Mouse (Mus musculus): ENCODE measurements around the gene Kin. TPM values are rescaled to one million over a fixed set of nuclear protein-coding genes. Genes with fewer than 3 reads are reported as not detected.

Gene Kin
- total RNA-seq, 2 experiments from 2014 or later, result 11.2 to 12.1 TPM

DNA sequence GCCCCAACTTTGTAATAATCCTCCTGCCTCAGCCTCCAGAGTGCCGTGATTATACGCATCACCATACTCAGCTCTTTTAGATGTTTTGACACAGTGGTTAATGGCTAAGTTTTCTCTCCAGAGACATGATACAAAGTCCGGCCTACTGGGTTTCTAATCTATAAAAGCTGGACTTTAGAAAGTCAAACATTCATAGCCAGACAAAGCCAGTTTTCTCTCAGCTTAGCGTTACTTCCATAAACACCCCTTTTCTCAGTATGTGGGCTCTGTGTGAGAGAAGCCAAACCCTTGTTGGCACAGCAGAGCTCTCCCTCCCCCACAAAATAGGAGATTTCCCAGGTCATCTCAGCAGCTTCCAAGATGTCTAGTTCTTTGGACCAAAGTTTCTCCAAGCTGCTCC is 48.2 kb downstream of the Kin start:
- TF ChIP-seq CTCF (conservative IDR thresholded peaks at IDR 0.05), result no peak
- Histone ChIP-seq H3K4me3 (no peak overlapping the region), H3K27ac (no peak overlapping the region)
- no peak for DNase-seq (ENCODE audit: low spot score in 2 of 2)

GRCm38 (mm10) chr2:10130341-10130990 is 50.1 kb downstream of the Kin start:
- Histone ChIP-seq H3K27ac (no peak overlapping the region), H3K4me3 (no peak overlapping the region)
- DNase-seq (ENCODE audit: low spot score in 2 of 2), result no peak
- no peak for TF ChIP-seq CTCF (conservative IDR thresholded peaks at IDR 0.05)

- no peak for DNase-seq (ENCODE audit: low spot score in 2 of 2)
- TF ChIP-seq CTCF (conservative IDR thresholded peaks at IDR 0.05), result no peak
- Histone ChIP-seq H3K4me3 (no peak within 1 kb of the TSS), H3K27ac (no peak within 1 kb of the TSS)
These were observed 50.9 kb downstream of the Kin start, which contains the start of gene Itih2 for GRCm38 (mm10) chr2:10131296-10131695. Itih2 (minus strand) TSS chr2:10131396.

DNA sequence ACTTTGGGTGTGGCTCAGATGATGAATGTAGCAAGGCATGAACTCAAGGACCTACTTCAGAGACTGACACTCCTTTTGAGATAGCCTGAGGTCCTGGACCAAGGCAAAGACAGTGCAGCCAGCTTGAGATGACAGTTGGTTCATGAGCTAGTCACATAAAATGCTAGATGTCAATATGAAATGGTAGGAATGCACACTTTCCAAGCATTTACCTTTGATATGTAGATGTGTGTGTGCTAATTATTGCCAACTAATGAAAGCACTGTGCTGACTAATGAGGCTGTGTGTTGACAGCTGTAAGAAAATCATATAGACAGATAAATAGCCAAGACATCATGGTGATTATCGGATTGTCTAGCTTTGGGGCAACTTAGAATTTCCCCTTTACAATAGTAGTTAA is 51.7 kb downstream of the Kin start:
- TF ChIP-seq CTCF (conservative IDR thresholded peaks at IDR 0.05), result no peak
- H3K4me3 ChIP-seq, result no peak overlapping the region
- no peak for DNase-seq (ENCODE audit: low spot score in 2 of 2)
- no peak overlapping the region for H3K27ac ChIP-seq

DNA sequence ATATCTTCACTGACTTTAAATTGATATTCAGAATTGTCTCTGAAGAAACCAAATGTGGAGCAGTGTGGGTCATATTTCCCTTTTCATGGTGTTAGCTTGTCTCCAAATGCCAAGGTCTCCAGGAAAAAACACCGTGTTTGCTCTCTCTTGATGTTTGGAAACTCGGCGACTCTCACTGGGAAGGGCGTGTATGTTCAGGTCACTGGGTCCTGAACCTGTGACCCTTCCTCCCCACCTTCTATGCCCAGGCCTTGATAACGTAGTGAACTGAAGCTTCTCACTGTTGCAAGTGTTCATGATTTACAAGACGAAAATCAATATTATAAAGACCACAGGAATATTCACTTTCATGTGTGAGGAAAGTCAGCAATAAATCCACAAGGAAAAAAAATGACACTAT is 53.5 kb downstream of the Kin start:
- Histone ChIP-seq H3K27ac (no peak overlapping the region), H3K4me3 (no peak overlapping the region)
- TF ChIP-seq CTCF (conservative IDR thresholded peaks at IDR 0.05), result no peak
- DNase-seq (ENCODE audit: low spot score in 2 of 2), result no peak

- no peak overlapping the region for H3K4me3 ChIP-seq
- no peak for TF ChIP-seq CTCF (conservative IDR thresholded peaks at IDR 0.05)
- DNase-seq (ENCODE audit: low spot score in 2 of 2), result no peak
- H3K27ac ChIP-seq, result no peak overlapping the region
These were observed 56.9 kb downstream of the Kin start for GRCm38 (mm10) chr2:10137320-10137719.

- Histone ChIP-seq H3K27ac (no peak overlapping the region), H3K4me3 (no peak overlapping the region)
- no peak for DNase-seq (ENCODE audit: low spot score in 2 of 2)
- TF ChIP-seq CTCF (conservative IDR thresholded peaks at IDR 0.05), result no peak
These were observed 60.1 kb downstream of the Kin start for GRCm38 (mm10) chr2:10140456-10140855.

Other genes with a start within 250 kb of the Kin start
- gene 4930412O13Rik, start 199.3 kb upstream of the Kin start, total RNA-seq (2021), result not detected
- not detected for gene 9230102O04Rik, start 191.1 kb upstream of the Kin start, total RNA-seq (2021)
- not detected for gene Gata3, start 190.6 kb upstream of the Kin start, total RNA-seq (2021)
- 10 to 100 TPM; 13.9 to 15.4 TPM for gene Taf3, start 32.0 kb upstream of the Kin start, total RNA-seq (2021)
- gene Atp5c1, start 83 bp upstream of the Kin start, total RNA-seq (2021), result 100 to 1,000 TPM; 246 to 250 TPM
- gene Itih2, start 50.8 kb downstream of the Kin start, total RNA-seq (2021), result 1 to 10 TPM; 1.7 to 2.1 TPM
- 10 to 100 TPM; 13.8 to 14.8 TPM for gene Itih5, start 73.0 kb downstream of the Kin start, total RNA-seq (2021)